Mouse (Mus musculus) neural tube, embryonic 14.5 days (tissue): ENCODE data around the gene Vti1a. TPM values are rescaled to one million over a fixed set of nuclear protein-coding genes. Genes with fewer than 3 reads are reported as not detected.

Experiments
- ATAC-seq: fragments of 200-750 bp; cut with Nextera tagmentation; 2 replicates; pipeline ENCODE4 v1.8.0; 2017; ENCODE audit warnings: low read depth, mild to moderate bottlenecking, moderate TSS enrichment, moderate library complexity
- H3K27ac ChIP-seq: fragments of 300-500 bp; sonication (generic); 2 replicates; pipeline ENCODE4 v1.5.1; 2014; ENCODE audit warnings: low read depth, mild to moderate bottlenecking, control low read depth, low read length, moderate library complexity, mixed read lengths
- H3K27me3 ChIP-seq: fragments of 300-500 bp; sonication (generic); 2 replicates; pipeline ENCODE4 v1.6.1; 2014; ENCODE audit warnings: low read length; ENCODE audit not compliant: control insufficient read depth, insufficient read depth
- H3K36me3 ChIP-seq: fragments of 300-500 bp; sonication (generic); 2 replicates; pipeline ENCODE4 v1.6.1; 2014; ENCODE audit warnings: low read length, mixed read lengths; ENCODE audit not compliant: control insufficient read depth, insufficient read depth
- H3K4me1 ChIP-seq: fragments of 300-500 bp; sonication (generic); 2 replicates; pipeline ENCODE4 v1.6.1; 2014; ENCODE audit warnings: low read length; ENCODE audit not compliant: control insufficient read depth, insufficient read depth
- H3K4me2 ChIP-seq: fragments of 300-500 bp; sonication (generic); 2 replicates; pipeline ENCODE4 v1.6.1; 2014; ENCODE audit warnings: mild to moderate bottlenecking, low read depth, low read length, control low read depth
- H3K4me3 ChIP-seq: fragments of 300-500 bp; sonication (generic); 2 replicates; pipeline ENCODE4 v1.5.1; 2014; ENCODE audit warnings: low read depth, low read length, control low read depth, mixed read lengths
- H3K9ac ChIP-seq: fragments of 300-500 bp; sonication (generic); replicated peaks from 2 replicates; pipeline ENCODE4 v1.6.1; 2014; ENCODE audit warnings: low read depth, mild to moderate bottlenecking, control low read depth, low read length, mixed read lengths
- H3K9me3 ChIP-seq: fragments of 300-500 bp; sonication (generic); 2 replicates; pipeline ENCODE4 v1.6.1; 2016; ENCODE audit warnings: low read length; ENCODE audit not compliant: control insufficient read depth
- WGBS: fragments of 180-500 bp; shearing (Covaris S2); extraction: QIAGEN DNeasy Blood & Tissue Kit; methylation state at CpG from one replicate; pipeline ENCODE4 v1.1.7; 2014; 5-methylcytosine and 5-hydroxymethylcytosine counted together
- polyA plus RNA-seq: library from polyadenylated mRNA; unstranded; fragments of >200 nt; fragmentation: Nextera tagmentation; extraction: Ambion mirVana; gene quantifications from 2 replicates; pipeline ENCODE4 v1.2.1, GENCODE M21; 2014

The Vti1a gene
- polyA plus RNA-seq, 1 experiment from 2014 or later, result 35.7 TPM

DNA sequence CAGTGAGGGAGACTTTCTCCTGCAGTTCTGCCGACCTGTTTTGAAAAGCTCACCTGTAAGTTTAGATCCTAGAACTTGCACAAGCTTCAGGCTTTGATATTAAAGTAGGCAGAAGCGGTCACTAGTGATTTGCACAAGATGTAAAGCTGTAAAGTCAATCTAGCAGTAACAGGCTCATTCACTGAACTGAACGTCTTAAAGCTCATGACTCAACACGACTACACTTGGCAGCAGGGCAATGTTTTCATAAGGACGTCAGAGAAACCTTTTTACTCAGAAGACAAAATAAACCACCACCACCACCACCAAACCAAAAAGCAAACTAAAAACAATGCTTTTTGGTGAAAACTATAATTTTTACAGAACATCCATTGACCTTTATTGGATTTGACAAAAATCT lies 18.1 kb upstream of the Vti1a start:
- no peak overlapping the region for H3K9ac ChIP-seq
- no peak for ATAC-seq
- H3K4me3 ChIP-seq, result no peak overlapping the region
- H3K9me3 ChIP-seq, result no peaks in the 10 kb centered on the region
- H3K27me3 ChIP-seq, result no peaks in the 10 kb centered on the region
- 92% methylated on average over 5 of the region's 5 CpGs for WGBS
- H3K36me3 ChIP-seq, result peaks cover 34% of the 10 kb centered on the region; the same call in 1 of the 2 replicates
- no peak overlapping the region for H3K27ac ChIP-seq
- no peak overlapping the region for H3K4me2 ChIP-seq
- no peaks in the 10 kb centered on the region for H3K4me1 ChIP-seq

GRCm38 (mm10) chr19:55299378-55299777 lies 16.7 kb upstream of the Vti1a start:
- Histone ChIP-seq H3K4me1 (no peaks in the 10 kb centered on the region), H3K4me2 (no peak overlapping the region), H3K4me3 (no peak overlapping the region), H3K9ac (no peak overlapping the region), H3K27ac (no peak overlapping the region), H3K36me3 (peaks cover 39% of the 10 kb centered on the region; the same call in 1 of the 2 replicates), H3K27me3 (no peaks in the 10 kb centered on the region), H3K9me3 (no peaks in the 10 kb centered on the region)
- no peak for ATAC-seq
- 98% methylated on average over 1 of the region's 1 CpGs for WGBS

DNA sequence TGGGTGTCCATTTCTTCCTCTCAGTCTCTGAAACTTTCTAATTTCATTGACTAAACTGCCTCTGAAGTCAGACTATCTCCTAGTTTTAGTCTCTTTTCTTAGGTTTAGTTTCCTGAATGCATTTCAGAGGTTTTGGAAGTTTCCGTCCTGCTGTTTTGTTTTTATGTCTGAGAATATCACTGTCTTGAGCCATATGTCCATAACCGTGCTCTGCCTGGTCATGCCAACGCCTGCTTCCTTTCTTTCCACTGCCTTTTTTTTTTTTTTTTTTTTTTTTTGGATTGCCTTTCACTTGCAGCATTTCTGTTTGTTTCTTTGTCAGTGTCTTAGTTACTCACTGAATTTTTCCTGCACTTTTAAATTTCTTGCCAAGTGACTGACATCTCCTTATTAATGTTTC lies 15.6 kb upstream of the Vti1a start:
- Histone ChIP-seq H3K36me3 (peaks cover 38% of the 10 kb centered on the region; the same call in 1 of the 2 replicates), H3K27ac (no peak overlapping the region), H3K4me3 (no peak overlapping the region), H3K27me3 (no peaks in the 10 kb centered on the region), H3K4me2 (no peak overlapping the region), H3K9me3 (no peaks in the 10 kb centered on the region), H3K4me1 (no peaks in the 10 kb centered on the region), H3K9ac (no peak overlapping the region)
- ATAC-seq, result no peak
- WGBS, result 97% methylated on average over 3 of the region's 3 CpGs

GRCm38 (mm10) chr19:55305024-55305423 lies 11.1 kb upstream of the Vti1a start:
- no peak overlapping the region for H3K9ac ChIP-seq
- H3K4me1 ChIP-seq, result no peaks in the 10 kb centered on the region
- no peak overlapping the region for H3K4me2 ChIP-seq
- no peak overlapping the region for H3K27ac ChIP-seq
- no peak overlapping the region for H3K4me3 ChIP-seq
- no peak for ATAC-seq
- H3K36me3 ChIP-seq, result peaks cover 48% of the 10 kb centered on the region; the same call in 1 of the 2 replicates
- H3K27me3 ChIP-seq, result no peaks in the 10 kb centered on the region
- no peaks in the 10 kb centered on the region for H3K9me3 ChIP-seq

DNA sequence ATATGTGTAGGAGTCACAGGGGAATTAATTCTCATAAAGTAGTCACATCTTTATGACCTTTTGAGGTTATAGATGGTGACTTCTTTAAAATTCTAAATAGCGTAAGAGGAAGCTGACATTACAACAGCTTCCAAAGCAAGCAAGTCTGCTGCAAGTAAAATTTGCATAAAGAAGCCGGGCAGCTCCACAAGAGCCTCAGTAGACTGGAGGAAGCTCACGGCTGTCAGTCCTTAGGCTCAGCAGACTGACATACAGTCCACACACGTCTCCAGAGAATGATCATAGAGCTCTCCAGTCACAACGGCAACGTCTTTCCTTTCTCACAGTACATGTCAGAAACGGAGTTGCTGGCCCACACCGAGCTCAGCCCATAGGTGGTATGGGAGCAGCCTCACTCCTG lies 4.2 kb upstream of the Vti1a start:
- H3K36me3 ChIP-seq, result peaks cover 34% of the 10 kb centered on the region; the same call in 1 of the 2 replicates
- no peak for ATAC-seq
- H3K4me2 ChIP-seq, result no peak overlapping the region
- H3K4me1 ChIP-seq, result peaks cover 10% of the 10 kb centered on the region
- no peak overlapping the region for H3K27ac ChIP-seq
- peaks cover 3% of the 10 kb centered on the region; the same call in 1 of the 2 replicates for H3K27me3 ChIP-seq
- no peak overlapping the region for H3K4me3 ChIP-seq
- no peak overlapping the region for H3K9ac ChIP-seq
- 89% methylated on average over 8 of the region's 8 CpGs for WGBS
- H3K9me3 ChIP-seq, result no peaks in the 10 kb centered on the region

- Histone ChIP-seq H3K9me3 (no peaks in the 10 kb centered on the region), H3K4me2 (no peak overlapping the region), H3K4me1 (peaks cover 10% of the 10 kb centered on the region), H3K36me3 (peaks cover 23% of the 10 kb centered on the region; the same call in 1 of the 2 replicates), H3K4me3 (no peak overlapping the region), H3K27me3 (peaks cover 3% of the 10 kb centered on the region; the same call in 1 of the 2 replicates), H3K9ac (no peak overlapping the region), H3K27ac (no peak overlapping the region)
- ATAC-seq, result no peak
- WGBS, result 97% methylated on average over 2 of the region's 2 CpGs
Measured at GRCm38 (mm10) chr19:55313649-55314048, 2.4 kb upstream of the Vti1a start.

- peak within 1 kb of the TSS; percentile 73 for H3K27ac ChIP-seq
- H3K4me3 ChIP-seq, result peak within 1 kb of the TSS; percentile 92
- peaks cover 11% of the 10 kb centered on the region; the same call in 1 of the 2 replicates for H3K36me3 ChIP-seq
- peak within 1 kb of the TSS; percentile 90 for H3K4me2 ChIP-seq
- H3K9me3 ChIP-seq, result no peaks in the 10 kb centered on the region
- H3K27me3 ChIP-seq, result peaks cover 3% of the 10 kb centered on the region; the same call in 1 of the 2 replicates
- ATAC-seq, result peak; percentile 89
- WGBS, result 2% methylated on average over 59 of the region's 60 CpGs
- peaks cover 10% of the 10 kb centered on the region for H3K4me1 ChIP-seq
- H3K9ac ChIP-seq, result peak within 1 kb of the TSS; percentile 80
Measured at GRCm38 (mm10) chr19:55315452-55316108, 515 bp upstream of the Vti1a start, which contains the start of gene Zdhhc6. Gene Zdhhc6, minus strand, starts transcription at chr19:55316032.

- 63% methylated on average over 10 of the region's 10 CpGs for WGBS
- H3K9me3 ChIP-seq, result no peaks in the 10 kb centered on the region
- 0 out of 2 replicates have a peak, but pooled peaks cover 2% of the 10 kb centered on the region for H3K36me3 ChIP-seq
- peak overlapping the region; percentile 92 for H3K4me3 ChIP-seq
- no peak overlapping the region; the same call in 1 of the 2 replicates for H3K9ac ChIP-seq
- no peak overlapping the region for H3K27ac ChIP-seq
- H3K4me2 ChIP-seq, result peak overlapping the region; percentile 90
- peaks cover 3% of the 10 kb centered on the region; the same call in 1 of the 2 replicates for H3K27me3 ChIP-seq
- ATAC-seq, result no peak
- H3K4me1 ChIP-seq, result peaks cover 10% of the 10 kb centered on the region
Measured at GRCm38 (mm10) chr19:55316901-55317300, 806 bp downstream of the Vti1a start.

GRCm38 (mm10) chr19:55319036-55319435 lies 2.9 kb downstream of the Vti1a start:
- Histone ChIP-seq H3K9me3 (no peaks in the 10 kb centered on the region), H3K9ac (no peak overlapping the region), H3K4me1 (peaks cover 10% of the 10 kb centered on the region), H3K27ac (no peak overlapping the region), H3K4me3 (no peak overlapping the region), H3K27me3 (peaks cover 3% of the 10 kb centered on the region; the same call in 1 of the 2 replicates), H3K4me2 (no peak overlapping the region), H3K36me3 (peaks cover 3% of the 10 kb centered on the region; the same call in 1 of the 2 replicates)
- WGBS, result 76% methylated on average over 3 of the region's 3 CpGs
- no peak for ATAC-seq
